Mouse (Mus musculus) layer of hippocampus, adult 2 months (tissue): ENCODE results near the gene Ptf1a. TPM values are rescaled to one million over a fixed set of nuclear protein-coding genes. Genes with fewer than 3 reads are reported as not detected.

Source experiments
- DNase-seq, 2 experiments: peaks; one replicate each; pipeline ENCODE4 v3.0.0; 2022; ENCODE audit warnings: low spot score in 2 of 2
- H3K27ac ChIP-seq: fragments of 200-600 bp; 2 replicates; pipeline ENCODE4 v1.8.1; 2022
- H3K4me3 ChIP-seq: fragments of 200-600 bp; 2 replicates; pipeline ENCODE4 v1.8.1; 2022; ENCODE audit warnings: mild to moderate bottlenecking
- CTCF ChIP-seq: fragments of 200-600 bp; conservative IDR thresholded peaks from 2 replicates; pipeline ENCODE4 v1.8.1; 2022; ENCODE audit warnings: antibody characterized with exemption, mild to moderate bottlenecking, moderate library complexity
- long read RNA-seq, 2 experiments: library from polyadenylated mRNA; stranded (forward); transcript quantifications; one replicate each; pipeline ENCODE4 v2.0.0; 2021; ENCODE audit warnings: borderline mapping rate in 2 of 2
- total RNA-seq, 2 experiments: library from RNA; stranded (reverse); gene quantifications; 2 replicates each; pipeline ENCODE4 v1.2.3; 2021

The Ptf1a gene
- not detected for total RNA-seq
- long read RNA-seq, experiment 1: 0 reads
- long read RNA-seq, experiment 2: 0 reads

GRCm38 (mm10) chr2:19444931-19445831 lies at the start of gene Ptf1a:
TSS of gene Ptf1a (plus strand) at chr2:19445663.
- H3K4me3 ChIP-seq: peak within 1 kb of the TSS; percentile 15; the same call in 1 of the 2 replicates
- no peak for TF ChIP-seq CTCF
- DNase-seq: no peak
- H3K27ac ChIP-seq: no peak within 1 kb of the TSS

- H3K4me3 ChIP-seq: no peak overlapping the region
- DNase-seq: no peak
- no peak for TF ChIP-seq CTCF
- no peak overlapping the region for H3K27ac ChIP-seq
Measured at GRCm38 (mm10) chr2:19405409-19405808, 40.1 kb upstream of the Ptf1a start.

GRCm38 (mm10) chr2:19406531-19406930 lies 38.9 kb upstream of the Ptf1a start:
- Histone ChIP-seq H3K27ac (no peak overlapping the region), H3K4me3 (no peak overlapping the region)
- no peak for TF ChIP-seq CTCF
- no peak for DNase-seq

- Histone ChIP-seq H3K4me3 (peak overlapping the region; percentile 56), H3K27ac (peak overlapping the region; percentile 6; the same call in 1 of the 2 replicates)
- peak; percentile 75 for TF ChIP-seq CTCF
- DNase-seq: peak; percentile 51 to 81
Measured at GRCm38 (mm10) chr2:19414222-19414965, 31.1 kb upstream of the Ptf1a start.

- peak; percentile 75 for TF ChIP-seq CTCF
- Histone ChIP-seq H3K27ac (peak overlapping the region; percentile 6; the same call in 1 of the 2 replicates), H3K4me3 (peak overlapping the region; percentile 56)
- DNase-seq: peak; percentile 77 to 84
Measured at GRCm38 (mm10) chr2:19415063-19415521, 30.4 kb upstream of the Ptf1a start.

GRCm38 (mm10) chr2:19416066-19416465 lies 29.4 kb upstream of the Ptf1a start:
- H3K4me3 ChIP-seq: no peak overlapping the region
- no peak for DNase-seq
- TF ChIP-seq CTCF: no peak
- no peak overlapping the region for H3K27ac ChIP-seq

- DNase-seq: no peak
- TF ChIP-seq CTCF: no peak
- no peak overlapping the region for H3K27ac ChIP-seq
- no peak overlapping the region for H3K4me3 ChIP-seq
Measured at GRCm38 (mm10) chr2:19419686-19420345, 25.6 kb upstream of the Ptf1a start.

- TF ChIP-seq CTCF: no peak
- Histone ChIP-seq H3K27ac (no peak overlapping the region), H3K4me3 (no peak overlapping the region)
- DNase-seq: no peak
Measured at GRCm38 (mm10) chr2:19422226-19422625, 23.2 kb upstream of the Ptf1a start.

GRCm38 (mm10) chr2:19423086-19423485 lies 22.4 kb upstream of the Ptf1a start:
- Histone ChIP-seq H3K27ac (no peak overlapping the region), H3K4me3 (no peak overlapping the region)
- TF ChIP-seq CTCF: no peak
- DNase-seq: no peak

GRCm38 (mm10) chr2:19429031-19429430 lies 16.4 kb upstream of the Ptf1a start:
- DNase-seq: no peak
- no peak overlapping the region for H3K4me3 ChIP-seq
- no peak overlapping the region for H3K27ac ChIP-seq
- TF ChIP-seq CTCF: no peak

GRCm38 (mm10) chr2:19429691-19430690 lies 15.5 kb upstream of the Ptf1a start:
- Histone ChIP-seq H3K4me3 (peak overlapping the region; percentile 13; the same call in 1 of the 2 replicates), H3K27ac (no peak overlapping the region)
- no peak for DNase-seq
- TF ChIP-seq CTCF: no peak
